In the genomic region with DNA sequence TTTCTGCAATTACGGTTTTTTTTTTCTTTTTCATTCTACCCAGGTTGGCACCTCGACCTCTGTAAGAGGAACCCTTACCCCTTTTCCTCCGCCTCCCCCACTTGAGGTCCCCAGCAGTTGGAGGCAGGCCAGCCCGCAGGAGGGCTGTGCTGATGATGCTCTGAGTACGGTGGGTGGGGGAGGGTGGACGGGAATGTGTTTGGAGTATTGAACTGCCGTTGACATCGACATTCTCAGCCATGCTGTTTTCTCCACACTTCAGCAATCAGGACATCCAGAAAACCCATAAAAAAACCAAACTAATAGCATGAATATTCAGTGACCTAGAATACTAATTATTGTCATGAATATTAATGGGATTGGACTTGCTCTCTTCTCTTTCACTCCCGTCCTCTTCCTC, we compare ENCODE assay signal across 9 mouse cellular contexts.
DNase-seq lines count a peak whose midpoint lies in the region; ATAC-seq lines count a peak whose summit lies in the region.
"Had no signal": no experiment of that assay in that cellular context is flagged by ENCODE, and none has a peak within 500 bp of the region (broad histone marks: within the 10 kb centered on the region; RNA-seq: fewer than 3 reads in every experiment).

No protein-coding gene starts in this region.

- H3K9me3 ChIP-seq in heart, embryonic 15.5 days (replicated peaks) = no peaks in the 10 kb centered on the region
- no peaks in the 10 kb centered on the region for H3K9me3 ChIP-seq in hindbrain, embryonic 16.5 days (ENCODE audit: control insufficient read depth, low read length)

- WGBS in heart, embryonic 15.5 days = 15% methylated on average over 9 of the region's 9 CpGs
- 7% methylated on average over 9 of the region's 9 CpGs for WGBS in hindbrain, embryonic 16.5 days

- H3K4me1 ChIP-seq in heart, embryonic 15.5 days (replicated peaks) = peaks cover 10% of the 10 kb centered on the region
- H3K4me1 ChIP-seq in hindbrain, embryonic 16.5 days (ENCODE audit: control insufficient read depth, insufficient read depth, low read depth, low read length) = peaks cover 24% of the 10 kb centered on the region

- H3K27me3 ChIP-seq in heart, embryonic 15.5 days = no peaks in the 10 kb centered on the region
- no peaks in the 10 kb centered on the region for H3K27me3 ChIP-seq in hindbrain, embryonic 16.5 days (replicated peaks; ENCODE audit: control insufficient read depth, insufficient read depth, low read length)

- no peak for ATAC-seq in heart, embryonic 15.5 days (replicated peaks; ENCODE audit: insufficient number of reproducible peaks, insufficient read depth, low FRiP score, low read depth)
- peak; percentile 43 for ATAC-seq in hindbrain, embryonic 16.5 days

- DNase-seq in heart, postnatal 25 days (ENCODE audit: low spot score) = no peak
- peak; percentile 38 for DNase-seq in embryo, embryonic 9.5 days (ENCODE audit: extremely low spot score)
- peak; percentile 65 for DNase-seq in mesoderm, embryonic 11.5 days (ENCODE audit: low read depth, low spot score)
- DNase-seq in gastrocnemius, adult 8-10 months (ENCODE audit: low spot score in 2 of 2) = no peak
- no peak for DNase-seq in spleen, postnatal 14 days (ENCODE audit: low spot score in 2 of 2)
- no peak for DNase-seq in left cerebral cortex, adult 9 months (ENCODE audit: low spot score in 2 of 2)
- DNase-seq: thymus, postnatal 14 days had no signal

- no peaks in the 10 kb centered on the region for H3K36me3 ChIP-seq in heart, embryonic 15.5 days
- H3K36me3 ChIP-seq in hindbrain, embryonic 16.5 days (ENCODE audit: control insufficient read depth, insufficient read depth, low read length) = no peaks in the 10 kb centered on the region

- intact Hi-C loops in heart, postnatal 25 days (cut with DNase I) = loop anchor here (5.0 kb wide), 1 partner anchor 98 kb away; no protein-coding TSS in a partner anchor

- peak overlapping the region; percentile 58 for H3K4me2 ChIP-seq in heart, embryonic 15.5 days
- H3K4me2 ChIP-seq in hindbrain, embryonic 16.5 days (ENCODE audit: low read length) = peak overlapping the region; percentile 46

- H3K9ac ChIP-seq in heart, embryonic 15.5 days = no peak overlapping the region
- H3K9ac ChIP-seq in hindbrain, embryonic 16.5 days (ENCODE audit: low read depth, low read length) = peak overlapping the region; percentile 10; the same call in 1 of the 2 replicates

- H3K4me3 ChIP-seq in heart, embryonic 15.5 days = peak overlapping the region; percentile 26
- H3K4me3 ChIP-seq in hindbrain, embryonic 16.5 days (ENCODE audit: low read length) = no peak overlapping the region

- H3K27ac ChIP-seq in heart, embryonic 15.5 days = no peak overlapping the region
- H3K27ac ChIP-seq in hindbrain, embryonic 16.5 days (ENCODE audit: low read depth, low read length) = no peak overlapping the region

Comparison
In these comparisons a context has a peak if more than half of its experiments do, and no peak if none do; other contexts are left out.
1. DNase-seq: peak in embryo, embryonic 9.5 days (single experiment) and mesoderm, embryonic 11.5 days (single experiment); none in heart, postnatal 25 days (single experiment), gastrocnemius, adult 8-10 months (0 of 2), spleen, postnatal 14 days (0 of 2) and left cerebral cortex, adult 9 months (0 of 2).